Mouse (Mus musculus): Measurements from ENCODE around the gene Rnpepl1.

DNA sequence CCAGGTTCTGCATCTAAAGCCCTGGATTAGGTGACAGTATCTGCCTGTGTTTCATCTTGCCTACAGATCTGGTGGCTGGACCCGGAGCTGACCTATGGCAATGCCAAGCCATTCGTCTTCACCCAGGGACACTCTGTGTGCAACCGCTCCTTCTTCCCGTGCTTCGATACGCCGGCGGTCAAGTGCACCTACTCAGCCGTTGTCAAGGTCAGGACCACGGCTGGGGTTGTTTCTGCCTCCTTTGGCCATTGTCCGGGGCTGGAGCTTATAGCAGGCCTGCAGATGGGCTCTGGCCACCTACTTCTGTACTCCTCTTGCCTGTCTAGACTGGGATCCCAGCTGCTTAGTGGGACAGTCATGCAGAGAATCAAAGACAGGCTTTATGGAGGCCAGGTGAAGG lies 4.4 kb downstream of the Rnpepl1 start:
- TF ChIP-seq CTCF (IDR thresholded peaks at IDR 0.05; ENCODE audit: low read depth) (no peak), EP300 (IDR thresholded peaks at IDR 0.05; ENCODE audit: low read depth) (no peak)
